Mouse (Mus musculus) hematopoietic stem cell, adult 5-6 weeks (primary cell): ENCODE data around the gene Tbcc. TPM values are rescaled to one million over a fixed set of nuclear protein-coding genes. Genes with fewer than 3 reads are reported as not detected.
"Not testable (repeated sequence)": the region's sequence is repeated elsewhere in the genome, so short reads cannot be mapped to it uniquely, and the experiment has no call there.

Experiments used
- ATAC-seq, 2 experiments: fragments of 125-278 bp in 1 of 2; replicated peaks in 1 of 2; 2 replicates each; pipeline ENCODE4 v1.8.0; 2016 to 2017; ENCODE audit warnings: inconsistent platforms in 2 of 2, mild to moderate bottlenecking in 2 of 2, moderate number of reproducible peaks in 2 of 2, low read depth in 1 of 2, moderate TSS enrichment in 1 of 2; ENCODE audit not compliant: low FRiP score in 2 of 2, poor library complexity in 2 of 2, severe bottlenecking in 2 of 2, insufficient read depth in 1 of 2, low TSS enrichment in 1 of 2
- total RNA-seq: library from RNA; stranded (forward); fragments of 172-1452, 232-1000 nt; gene quantifications from 2 replicates; pipeline ENCODE4 v1.2.3, GENCODE M21; 2017

Tbcc gene
- total RNA-seq = 13.5 and 14.6 TPM in 2 replicates

DNA sequence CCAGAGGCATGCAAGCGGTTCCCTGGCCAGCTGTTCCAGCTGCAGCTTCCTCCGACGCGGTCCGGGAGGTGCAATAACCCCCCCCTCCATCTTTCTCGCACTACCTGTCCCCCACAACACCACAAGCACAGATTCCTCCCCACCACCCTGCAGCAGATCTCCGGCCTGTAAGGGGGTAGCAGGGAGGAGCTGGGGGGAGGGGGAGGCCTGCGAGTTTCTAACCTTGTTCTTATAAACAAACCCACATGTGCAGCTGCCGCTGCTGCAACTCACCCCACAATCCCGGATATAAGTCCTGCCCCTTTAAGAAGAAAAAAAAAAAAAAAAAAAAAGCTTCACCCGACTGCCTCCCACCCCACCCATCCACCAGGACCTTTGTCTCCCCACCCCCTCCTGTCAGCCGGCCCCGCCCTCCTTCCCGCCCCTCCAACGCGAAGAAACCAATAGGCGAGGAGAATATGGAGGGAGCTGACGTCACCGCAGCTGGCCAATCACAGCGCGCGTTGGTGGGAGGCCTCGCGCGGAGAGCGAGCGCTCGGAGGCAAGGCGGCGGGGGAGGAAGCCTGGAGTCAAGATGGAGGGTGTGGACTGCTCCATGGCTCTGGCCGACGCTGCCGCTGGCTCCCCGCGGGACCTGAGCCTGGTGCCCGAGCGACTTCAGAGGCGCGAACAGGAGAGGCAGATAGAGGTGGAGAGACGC, at the start of gene Tbcc:
TSS of gene Tbcc (plus strand) at position 569 of the 700 bp plus-strand sequence.
- ATAC-seq = peak; percentile 96

DNA sequence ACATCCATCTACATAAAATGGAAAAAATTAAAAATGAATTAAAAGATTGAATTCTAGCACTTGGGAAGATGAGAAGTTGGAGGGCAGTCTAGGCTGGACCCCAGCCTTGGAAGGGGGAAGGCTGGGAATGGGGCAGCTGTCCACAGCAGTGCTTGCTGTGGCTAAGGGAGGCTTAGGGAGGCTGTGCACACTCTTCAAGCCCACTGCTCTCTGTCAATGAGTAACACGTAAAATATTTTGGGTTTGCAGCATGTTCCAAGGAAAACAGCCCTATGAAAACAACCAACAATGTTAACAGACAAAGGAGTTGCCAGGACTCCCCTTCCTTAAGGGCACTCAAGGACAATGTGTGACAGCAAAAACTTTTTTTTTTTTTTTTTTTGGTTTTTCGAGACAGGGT, 47.5 kb upstream of the Tbcc start:
- ATAC-seq = no peak

DNA sequence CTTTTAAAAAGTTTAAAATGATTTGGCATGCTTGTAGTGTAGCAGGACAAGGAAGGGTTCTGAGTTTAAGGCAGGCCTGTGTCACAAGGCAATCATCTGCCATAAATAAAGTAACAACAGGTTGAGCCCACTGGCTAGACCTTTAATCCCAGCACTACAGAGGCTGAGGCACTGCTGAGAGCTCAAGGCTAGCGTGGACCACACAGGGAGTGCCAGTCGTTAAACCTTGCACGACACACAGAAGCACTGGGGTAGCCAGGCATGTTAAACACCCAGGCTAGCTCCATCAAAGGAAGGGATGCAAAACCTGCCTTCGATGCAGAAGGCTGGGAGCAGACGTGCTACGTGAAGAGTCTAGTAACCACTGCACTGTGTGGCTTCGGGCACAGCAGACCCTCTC, 46.8 kb upstream of the Tbcc start:
- ATAC-seq = no peak

DNA sequence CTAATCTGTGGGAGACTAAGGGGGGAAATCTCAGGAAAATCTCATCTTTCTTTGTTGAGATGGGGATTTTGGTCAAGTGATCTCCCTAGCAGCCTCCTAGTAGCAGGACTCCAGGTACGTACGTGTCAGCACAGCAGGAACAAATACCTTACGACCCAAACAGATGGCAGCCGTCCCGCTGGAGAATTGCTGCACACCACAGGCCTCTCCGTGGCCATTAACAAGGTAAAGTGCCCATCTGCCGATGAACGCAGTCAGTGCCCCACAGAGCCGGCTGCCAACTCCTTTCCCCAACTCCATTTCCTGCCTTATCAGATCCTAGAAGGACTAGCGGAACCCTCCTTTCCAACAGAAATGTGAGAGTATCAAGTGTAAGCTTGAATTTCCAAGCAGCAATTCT, 45.7 kb upstream of the Tbcc start:
- ATAC-seq = no peak

DNA sequence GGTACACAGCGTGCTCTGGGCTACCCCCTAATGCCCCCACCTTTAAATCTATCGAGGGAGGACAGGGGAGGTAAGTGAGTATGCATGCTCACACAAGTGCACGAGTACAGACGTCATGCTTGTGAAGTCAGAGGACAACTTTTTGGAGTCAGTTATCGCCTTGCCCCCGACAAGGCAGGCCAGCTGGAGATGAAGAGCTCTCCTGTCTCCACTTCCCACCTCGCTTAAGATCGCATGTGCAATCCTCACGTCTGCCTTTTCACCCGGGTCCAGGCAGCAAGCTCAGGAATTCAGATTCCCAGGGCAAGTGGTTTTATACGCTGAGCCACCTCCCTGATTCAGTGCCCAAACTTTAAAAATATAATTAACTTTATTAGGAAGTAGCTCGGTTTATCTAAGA, 45.2 kb upstream of the Tbcc start:
- no peak for ATAC-seq

DNA sequence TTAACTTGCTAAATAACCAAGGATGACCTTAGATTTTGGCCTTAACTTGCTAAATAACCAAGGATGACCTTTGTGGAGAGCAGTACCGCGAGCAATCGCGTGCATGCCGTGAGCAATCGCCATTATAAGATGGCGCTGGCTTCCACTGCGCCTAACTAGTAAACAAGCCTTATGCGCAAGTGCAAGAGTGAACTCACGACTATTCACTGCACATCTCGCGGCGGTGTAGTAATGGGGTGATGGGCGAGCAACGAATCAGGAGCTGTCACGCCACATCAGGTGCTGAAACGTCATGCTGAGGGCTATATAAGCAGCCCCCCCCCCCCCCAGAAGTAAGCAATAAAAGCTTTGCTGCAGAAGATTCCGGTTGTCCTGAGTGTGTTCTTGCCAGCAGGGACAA, 43.9 kb upstream of the Tbcc start:
- ATAC-seq = not testable (repeated sequence)

DNA sequence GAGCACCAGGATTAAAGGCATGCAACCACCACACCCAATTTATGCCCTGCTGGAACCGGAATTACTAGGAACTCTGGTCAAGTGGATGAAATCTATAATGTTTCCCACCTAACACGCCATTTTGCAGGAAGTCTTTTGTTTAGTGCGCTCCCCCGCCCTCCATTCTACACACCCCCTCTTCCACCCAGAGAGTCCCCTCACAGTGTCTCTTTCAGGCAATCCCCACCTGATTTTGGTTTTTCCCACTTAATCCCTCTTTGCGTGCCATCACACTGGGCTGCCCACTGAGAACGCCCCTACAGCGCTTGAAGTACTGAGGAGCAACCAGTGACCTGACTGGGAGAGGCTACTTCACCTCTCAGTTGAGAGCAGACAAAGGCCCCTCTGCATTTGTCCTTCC, 43.3 kb upstream of the Tbcc start:
- no peak for ATAC-seq

DNA sequence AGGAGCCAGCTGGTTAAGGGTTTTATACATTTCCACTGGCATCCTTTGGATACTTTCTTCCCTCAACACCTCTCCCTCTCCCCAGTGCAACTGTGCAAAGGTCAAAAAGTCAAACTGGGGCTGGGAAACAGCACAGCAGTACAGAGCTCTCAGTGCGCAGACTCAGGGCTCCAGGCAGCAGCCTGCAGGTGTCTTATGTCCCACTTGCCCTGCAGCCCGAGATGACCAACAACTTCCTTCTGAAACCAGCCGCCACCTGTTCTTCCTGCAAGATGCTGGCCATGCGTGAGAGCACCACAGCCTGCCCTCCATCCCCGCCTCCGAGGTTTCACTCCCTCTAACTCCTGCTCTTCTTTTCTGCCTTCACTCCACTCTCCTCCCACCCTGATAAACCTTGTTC, 37.8 kb upstream of the Tbcc start:
- peak; percentile 23 to 26; a peak in 2 of 4 replicates for ATAC-seq

DNA sequence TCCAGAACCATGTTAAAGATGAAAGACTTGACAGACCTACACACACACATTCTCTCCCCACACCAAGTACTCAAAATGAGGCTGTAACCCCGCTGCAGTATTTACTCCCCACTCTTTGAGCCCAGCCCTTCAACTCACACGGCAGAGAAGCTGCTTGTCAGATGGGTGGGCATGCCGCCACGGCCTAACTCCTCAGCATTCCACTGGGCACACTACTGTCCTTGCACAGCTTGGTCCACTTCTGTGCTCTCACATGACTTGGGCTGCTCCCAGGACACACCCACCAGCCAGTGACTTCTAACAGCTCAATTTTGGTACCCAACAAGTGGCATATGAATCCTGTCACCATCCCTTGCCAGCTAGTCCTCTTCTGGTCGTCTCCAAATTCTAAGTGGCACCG, 37.2 kb upstream of the Tbcc start:
- ATAC-seq = no peak

DNA sequence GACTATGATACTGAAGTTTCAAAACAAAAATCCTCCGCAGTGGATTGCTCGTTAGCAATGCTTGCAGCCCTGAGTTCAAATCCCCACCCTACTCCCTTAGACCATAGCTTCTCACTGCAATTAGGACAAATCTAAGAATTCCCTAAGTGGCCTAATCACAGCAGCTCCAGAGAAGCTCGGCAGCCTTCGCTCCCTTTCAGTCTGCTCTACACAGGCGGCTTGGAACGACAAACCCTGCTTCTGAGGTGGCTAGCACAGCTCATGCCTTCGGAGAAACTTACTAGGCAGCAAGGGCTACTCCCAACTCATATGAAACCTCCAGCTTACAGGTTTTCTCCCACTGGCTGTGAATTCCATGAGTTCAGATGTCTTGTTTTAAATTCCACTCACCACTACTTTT, 36.4 kb upstream of the Tbcc start:
- ATAC-seq = no peak

DNA sequence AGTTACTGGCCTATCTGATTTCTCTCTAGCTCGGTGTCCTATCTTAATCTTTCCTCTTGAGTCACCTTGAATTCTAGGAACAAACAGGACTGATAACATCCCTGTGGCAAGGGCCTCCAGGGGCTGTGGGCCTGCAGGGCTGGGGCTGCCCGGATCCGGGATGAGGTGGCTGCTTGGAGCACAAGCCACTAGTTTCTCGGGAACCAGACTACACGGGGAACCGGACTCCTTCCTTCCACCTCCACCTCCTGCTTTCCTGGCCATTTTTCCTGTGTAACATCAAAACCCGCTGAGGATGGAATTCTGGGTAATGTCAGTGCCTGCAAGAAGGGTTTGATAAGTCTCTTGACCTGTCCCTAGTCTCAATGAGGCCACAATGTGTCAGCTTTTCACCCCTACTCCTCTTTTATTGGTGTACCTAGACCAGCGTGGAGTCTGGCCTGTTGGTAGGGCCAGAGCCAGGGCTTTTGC, 35.8 kb upstream of the Tbcc start:
- no peak for ATAC-seq

DNA sequence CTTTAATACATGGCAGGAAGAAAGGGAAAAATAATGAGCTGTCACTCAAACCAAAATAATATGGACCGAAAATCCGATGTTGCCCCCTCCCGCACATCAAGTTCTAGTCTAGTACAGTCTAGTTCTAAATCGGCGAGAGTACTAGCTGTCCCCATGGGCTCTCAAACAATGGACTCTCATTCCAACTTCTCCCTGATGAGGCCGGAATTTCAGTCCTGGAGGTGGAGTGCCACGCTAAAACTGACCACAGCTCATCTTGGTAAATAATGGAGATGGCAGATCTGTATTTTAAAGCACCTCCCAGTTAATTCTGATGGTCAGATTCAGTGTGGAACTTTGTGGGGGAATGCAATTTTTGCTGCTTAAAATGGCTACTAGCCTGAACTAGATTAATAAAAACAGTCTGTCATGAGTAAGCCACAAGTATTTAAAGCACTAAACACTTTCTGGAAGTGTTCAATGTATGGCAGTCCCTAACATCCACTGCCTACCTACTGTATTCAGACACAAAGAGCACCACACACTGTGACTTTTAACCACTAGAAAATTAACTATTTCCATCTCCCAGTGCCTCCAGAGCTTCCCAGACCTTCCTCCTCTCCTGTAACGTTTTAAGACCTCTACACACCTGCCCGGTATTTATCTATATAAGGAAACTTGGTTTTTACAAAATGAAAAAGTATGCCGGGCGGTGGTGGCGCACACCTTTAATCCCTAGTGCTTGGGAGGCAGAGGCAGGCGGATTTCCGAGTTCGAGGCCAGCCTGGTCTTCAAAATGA, 35.0 kb upstream of the Tbcc start:
- ATAC-seq = no peak

DNA sequence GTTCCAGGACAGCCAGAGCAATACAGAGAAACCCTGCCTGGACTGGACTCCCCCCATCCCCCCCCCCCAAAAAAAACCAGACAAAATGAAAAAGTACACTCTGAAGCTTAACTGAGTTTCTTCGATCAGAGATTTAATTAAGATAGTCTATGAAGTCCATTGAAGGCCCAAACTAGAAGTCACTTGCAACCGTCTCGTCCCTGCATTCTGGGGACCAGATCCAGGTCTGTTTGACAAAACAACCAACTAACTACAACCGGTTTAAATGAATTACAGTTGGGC, 34.4 kb upstream of the Tbcc start:
- no peak for ATAC-seq

DNA sequence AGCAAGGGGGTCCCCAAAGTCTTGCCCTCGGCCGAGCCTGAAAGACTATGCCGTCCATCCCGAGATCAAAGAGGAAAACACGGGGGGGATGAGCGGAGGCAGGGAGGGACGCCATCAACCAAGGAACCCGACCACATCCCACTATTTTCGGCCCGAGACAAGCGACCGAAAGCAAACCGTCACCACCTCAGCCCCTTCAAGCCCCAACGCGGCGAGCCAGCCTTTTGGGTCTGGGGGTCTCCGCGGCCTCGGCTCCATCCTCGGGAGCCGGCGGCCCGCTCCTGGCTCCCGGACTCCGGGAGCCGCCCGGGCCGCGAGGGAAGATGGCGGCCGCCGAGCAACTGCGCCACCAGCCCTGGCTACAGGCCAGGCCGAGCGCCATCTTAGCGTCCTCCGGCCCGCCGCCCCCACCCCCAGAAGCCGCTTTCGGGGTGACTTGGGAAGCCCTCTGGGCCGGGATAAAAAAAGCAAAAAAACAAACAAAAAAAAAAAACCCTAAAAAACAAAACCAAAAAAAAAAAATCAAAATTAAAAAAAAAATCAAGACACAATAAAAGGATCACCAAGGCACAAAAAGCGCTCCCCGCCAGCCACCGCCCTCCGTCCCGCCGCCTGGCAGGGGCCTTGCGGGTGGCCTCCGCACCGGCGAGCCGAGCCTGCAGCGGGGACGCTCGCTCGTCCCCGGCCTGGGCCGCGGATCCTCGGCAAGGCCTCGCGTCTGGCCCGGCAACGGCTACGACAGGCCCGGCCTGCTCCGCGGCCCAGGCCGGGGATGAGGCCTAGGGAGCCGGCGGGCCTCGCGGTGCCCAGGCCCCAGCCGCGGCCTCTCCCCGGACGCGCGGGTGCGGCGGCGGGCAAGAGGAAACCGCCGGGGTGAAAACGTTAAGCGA, 33.8 kb upstream of the Tbcc start:
- peak in 1 of 2 experiments; percentile 42; a peak in 2 of 4 replicates for ATAC-seq

DNA sequence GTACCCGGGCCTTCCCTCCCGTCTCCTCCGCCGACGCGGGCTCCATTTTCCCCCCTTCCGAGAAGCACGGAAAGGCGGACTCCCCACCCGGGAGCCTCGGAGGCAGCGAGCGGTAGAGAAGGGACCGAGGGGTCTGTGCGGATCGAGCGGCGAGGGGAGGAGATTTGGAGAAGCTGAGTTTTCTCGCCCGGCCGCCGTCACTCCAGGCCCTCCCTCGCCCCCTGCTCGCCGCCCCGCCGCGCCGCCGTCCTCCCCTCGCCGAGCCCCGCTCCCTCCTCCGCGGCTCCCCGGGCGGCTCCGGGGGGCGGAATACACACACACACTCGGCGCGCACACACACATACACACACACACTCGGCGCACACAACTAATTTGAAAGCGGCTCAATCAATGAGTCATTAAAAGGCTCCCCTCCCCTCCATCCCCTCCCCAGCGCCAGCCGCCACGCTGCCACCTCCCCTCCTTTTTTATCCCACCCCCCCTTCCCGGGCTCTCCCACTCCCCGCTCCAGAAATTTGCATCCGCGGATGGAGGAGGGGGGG, 33.1 kb upstream of the Tbcc start:
- ATAC-seq = peak; percentile 12 to 50; a peak in 2 of 4 replicates

DNA sequence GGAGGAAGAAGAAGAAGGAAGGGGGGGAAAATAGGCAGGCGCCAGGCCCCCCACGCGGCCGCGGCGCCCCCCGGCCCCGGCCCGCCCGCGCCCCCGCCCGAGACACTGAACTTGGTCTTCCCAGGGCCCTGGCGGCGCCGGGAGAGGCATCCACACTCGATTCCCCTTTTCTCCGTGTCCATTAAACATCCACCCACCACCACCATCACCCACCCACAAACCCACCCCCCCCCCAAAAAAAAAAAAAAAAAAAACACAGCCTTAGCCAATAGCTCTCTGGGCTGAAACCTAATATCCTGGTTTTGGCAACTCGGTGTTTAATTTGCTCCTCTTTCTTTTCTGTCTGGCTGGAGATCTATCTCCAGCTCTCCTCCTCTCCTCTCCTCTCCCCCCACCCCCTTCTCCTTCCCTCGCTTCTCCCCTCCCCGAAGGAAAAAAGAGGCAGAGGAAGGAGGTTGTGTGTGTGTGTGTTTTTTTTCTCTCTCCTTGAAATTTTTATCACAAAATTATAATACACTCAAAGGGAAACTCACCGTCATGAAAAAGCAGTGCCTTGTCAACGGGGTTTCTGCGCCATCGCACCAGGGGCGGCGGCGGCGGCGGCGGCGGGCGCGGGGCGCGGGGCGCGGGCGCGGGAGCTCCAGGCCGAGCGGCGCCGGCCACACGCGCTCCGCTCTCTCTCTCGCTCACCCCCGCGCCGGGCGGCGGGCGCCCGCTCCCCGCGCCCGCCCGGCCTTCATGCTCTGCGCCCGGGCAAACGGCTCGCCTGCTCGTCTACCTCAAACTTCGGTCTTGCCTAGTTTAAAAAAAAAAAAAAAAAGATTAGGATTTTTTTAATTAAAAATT, 32.4 kb upstream of the Tbcc start, which contains the start of gene Bicral:
TSS of gene Bicral (minus strand) at position 580 of the 846 bp plus-strand sequence.
- peak; percentile 13 to 20; a peak in 2 of 4 replicates for ATAC-seq
